Mouse (Mus musculus) stomach, embryonic 14.5 days (tissue): ENCODE data around the gene Syna. TPM values are rescaled to one million over a fixed set of nuclear protein-coding genes. Genes with fewer than 3 reads are reported as not detected.

ENCODE experiments used
- ATAC-seq: fragments of 200-750 bp; cut with Nextera tagmentation; 2 replicates; pipeline ENCODE4 v1.8.0; 2017; ENCODE audit warnings: low read depth, moderate TSS enrichment; ENCODE audit not compliant: insufficient number of reproducible peaks, insufficient read depth, low FRiP score
- H3K27ac ChIP-seq: fragments of 300-500 bp; sonication (generic); 2 replicates; pipeline ENCODE4 v1.5.1; 2014; ENCODE audit warnings: mild to moderate bottlenecking, low read length, moderate library complexity, mixed read lengths
- H3K27me3 ChIP-seq: fragments of 300-500 bp; sonication (generic); 2 replicates; pipeline ENCODE4 v1.6.1; 2014; ENCODE audit warnings: low read length, control low read depth, mixed read lengths; ENCODE audit not compliant: control insufficient read depth, insufficient read depth
- H3K36me3 ChIP-seq: fragments of 300-500 bp; sonication (generic); 2 replicates; pipeline ENCODE4 v1.6.1; 2014; ENCODE audit warnings: mild to moderate bottlenecking, control low read depth, low read length, moderate library complexity, mixed read lengths; ENCODE audit not compliant: control insufficient read depth, insufficient read depth
- H3K4me1 ChIP-seq: fragments of 300-500 bp; sonication (generic); 2 replicates; pipeline ENCODE4 v1.6.1; 2014; ENCODE audit warnings: low read length, control low read depth, mixed read lengths; ENCODE audit not compliant: control insufficient read depth, insufficient read depth
- H3K4me2 ChIP-seq: fragments of 300-500 bp; sonication (generic); replicated peaks from 2 replicates; pipeline ENCODE4 v1.6.1; 2014; ENCODE audit warnings: low read depth, low read length, control low read depth
- H3K4me3 ChIP-seq: fragments of 300-500 bp; sonication (generic); 2 replicates; pipeline ENCODE4 v1.5.1; 2014; ENCODE audit warnings: low read depth, low read length, control low read depth
- H3K9ac ChIP-seq: fragments of 300-500 bp; sonication (generic); replicated peaks from 2 replicates; pipeline ENCODE4 v1.6.1; 2014; ENCODE audit warnings: low read depth, mild to moderate bottlenecking, control low read depth, low read length, moderate library complexity, mixed read lengths
- H3K9me3 ChIP-seq: fragments of 300-500 bp; sonication (generic); 2 replicates; pipeline ENCODE4 v1.6.1; 2016; ENCODE audit warnings: low read depth, low read length, control low read depth; ENCODE audit not compliant: control insufficient read depth
- WGBS: fragments of 180-500 bp; shearing (Covaris S2); extraction: QIAGEN DNeasy Blood & Tissue Kit; methylation state at CpG from one replicate; pipeline ENCODE4 v1.1.7; 2014; 5-methylcytosine and 5-hydroxymethylcytosine counted together
- polyA plus RNA-seq: library from polyadenylated mRNA; unstranded; fragments of >200 nt; fragmentation: Nextera tagmentation; extraction: Ambion mirVana; gene quantifications from 2 replicates; pipeline ENCODE4 v1.2.1, GENCODE M21; 2014

The Syna gene
- polyA plus RNA-seq: 0.17 TPM in 1 of 2 replicates, not detected in the other

GRCm38 (mm10) chr5:134560071-134560449, at the start of gene Syna:
TSS of gene Syna (minus strand) at chr5:134560171.
- H3K4me3 ChIP-seq: no peak within 1 kb of the TSS
- no peaks in the 10 kb centered on the region for H3K27me3 ChIP-seq
- no peaks in the 10 kb centered on the region for H3K36me3 ChIP-seq
- no peak within 1 kb of the TSS for H3K9ac ChIP-seq
- no peak within 1 kb of the TSS for H3K27ac ChIP-seq
- no peak for ATAC-seq
- peaks cover 9% of the 10 kb centered on the region for H3K4me1 ChIP-seq
- 85% methylated on average over 7 of the region's 7 CpGs for WGBS
- no peaks in the 10 kb centered on the region for H3K9me3 ChIP-seq
- no peak within 1 kb of the TSS for H3K4me2 ChIP-seq

DNA sequence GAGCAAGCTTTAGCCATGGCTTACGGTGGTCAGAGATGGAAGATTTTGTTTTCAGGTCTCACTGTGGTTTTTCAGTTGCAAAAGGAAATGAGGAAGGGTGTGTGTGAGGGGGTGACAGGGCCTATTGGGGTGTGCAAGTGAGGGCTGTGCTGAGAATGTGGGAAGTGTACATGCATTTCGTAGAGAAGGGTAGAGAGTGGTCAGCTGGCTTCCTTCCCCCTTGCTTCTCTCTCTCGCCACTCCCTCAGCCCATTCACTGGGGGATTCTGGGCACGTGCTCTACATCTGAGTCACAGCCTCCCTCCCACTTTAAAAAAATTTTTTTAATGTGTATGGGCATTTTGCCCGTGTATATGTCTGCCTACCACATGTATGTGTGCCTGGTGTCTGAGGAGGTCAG, 47.1 kb upstream of the Syna start:
- Histone ChIP-seq H3K4me1 (0 out of 2 replicates have a peak, but pooled peaks cover 2% of the 10 kb centered on the region), H3K9ac (no peak overlapping the region), H3K27me3 (no peaks in the 10 kb centered on the region), H3K36me3 (no peaks in the 10 kb centered on the region), H3K4me3 (no peak overlapping the region), H3K4me2 (no peak overlapping the region), H3K27ac (no peak overlapping the region), H3K9me3 (no peaks in the 10 kb centered on the region)
- ATAC-seq: no peak
- WGBS: 65% methylated on average over 5 of the region's 5 CpGs

- H3K4me2 ChIP-seq: no peak overlapping the region
- no peak overlapping the region for H3K9ac ChIP-seq
- no peak overlapping the region for H3K27ac ChIP-seq
- H3K4me1 ChIP-seq: 0 out of 2 replicates have a peak, but pooled peaks cover 2% of the 10 kb centered on the region
- H3K27me3 ChIP-seq: no peaks in the 10 kb centered on the region
- H3K4me3 ChIP-seq: no peak overlapping the region
- no peak for ATAC-seq
- H3K36me3 ChIP-seq: no peaks in the 10 kb centered on the region
- H3K9me3 ChIP-seq: no peaks in the 10 kb centered on the region
These were observed 46.3 kb upstream of the Syna start for GRCm38 (mm10) chr5:134606314-134606713.

- H3K27me3 ChIP-seq: no peaks in the 10 kb centered on the region
- no peak overlapping the region for H3K27ac ChIP-seq
- 0 out of 2 replicates have a peak, but pooled peaks cover 2% of the 10 kb centered on the region for H3K4me1 ChIP-seq
- WGBS: 79% methylated on average over 11 of the region's 11 CpGs
- no peak overlapping the region for H3K9ac ChIP-seq
- H3K36me3 ChIP-seq: peaks cover 2% of the 10 kb centered on the region; the same call in 1 of the 2 replicates
- no peaks in the 10 kb centered on the region for H3K9me3 ChIP-seq
- ATAC-seq: no peak
- no peak overlapping the region for H3K4me3 ChIP-seq
- no peak overlapping the region for H3K4me2 ChIP-seq
These were observed 44.4 kb upstream of the Syna start for GRCm38 (mm10) chr5:134604376-134604775.

- no peaks in the 10 kb centered on the region for H3K9me3 ChIP-seq
- H3K36me3 ChIP-seq: peaks cover 53% of the 10 kb centered on the region
- no peak overlapping the region for H3K4me3 ChIP-seq
- H3K4me1 ChIP-seq: no peaks in the 10 kb centered on the region
- H3K27ac ChIP-seq: no peak overlapping the region
- ATAC-seq: no peak
- no peaks in the 10 kb centered on the region for H3K27me3 ChIP-seq
- 80% methylated on average over 10 of the region's 10 CpGs for WGBS
- no peak overlapping the region for H3K9ac ChIP-seq
- no peak overlapping the region for H3K4me2 ChIP-seq
These were observed 37.7 kb upstream of the Syna start for GRCm38 (mm10) chr5:134597711-134598110.

GRCm38 (mm10) chr5:134593093-134593492, 33.1 kb upstream of the Syna start:
- 84% methylated on average over 9 of the region's 9 CpGs for WGBS
- Histone ChIP-seq H3K27me3 (no peaks in the 10 kb centered on the region), H3K9ac (no peak overlapping the region), H3K9me3 (no peaks in the 10 kb centered on the region), H3K4me2 (no peak overlapping the region), H3K4me1 (no peaks in the 10 kb centered on the region), H3K27ac (no peak overlapping the region), H3K4me3 (no peak overlapping the region), H3K36me3 (peaks cover 67% of the 10 kb centered on the region)
- no peak for ATAC-seq

- ATAC-seq: no peak
- Histone ChIP-seq H3K9me3 (no peaks in the 10 kb centered on the region), H3K4me2 (no peak overlapping the region), H3K27me3 (no peaks in the 10 kb centered on the region), H3K9ac (no peak overlapping the region), H3K4me1 (no peaks in the 10 kb centered on the region), H3K36me3 (peaks cover 58% of the 10 kb centered on the region), H3K4me3 (no peak overlapping the region), H3K27ac (no peak overlapping the region)
- 89% methylated on average over 11 of the region's 11 CpGs for WGBS
These were observed 32.1 kb upstream of the Syna start for GRCm38 (mm10) chr5:134592026-134592581.

GRCm38 (mm10) chr5:134589900-134590299, 29.9 kb upstream of the Syna start:
- Histone ChIP-seq H3K4me3 (no peak overlapping the region), H3K4me1 (no peaks in the 10 kb centered on the region), H3K9ac (no peak overlapping the region), H3K4me2 (no peak overlapping the region), H3K36me3 (peaks cover 43% of the 10 kb centered on the region), H3K27ac (no peak overlapping the region), H3K9me3 (no peaks in the 10 kb centered on the region), H3K27me3 (no peaks in the 10 kb centered on the region)
- no peak for ATAC-seq
- WGBS: 82% methylated on average over 3 of the region's 3 CpGs

GRCm38 (mm10) chr5:134584798-134585197, 24.8 kb upstream of the Syna start:
- Histone ChIP-seq H3K27ac (no peak overlapping the region), H3K9ac (no peak overlapping the region), H3K9me3 (no peaks in the 10 kb centered on the region), H3K4me2 (no peak overlapping the region), H3K27me3 (no peaks in the 10 kb centered on the region), H3K36me3 (peaks cover 2% of the 10 kb centered on the region), H3K4me3 (no peak overlapping the region), H3K4me1 (peaks cover 7% of the 10 kb centered on the region; the same call in 1 of the 2 replicates)
- ATAC-seq: no peak
- WGBS: 92% methylated on average over 5 of the region's 5 CpGs
